Mouse (Mus musculus) C3H10T1/2 (cell line): ENCODE measurements around the gene Alyref2. TPM values are rescaled to one million over a fixed set of nuclear protein-coding genes. Genes with fewer than 3 reads are reported as not detected.

Source experiments
- polyA plus RNA-seq, 2 experiments: library from polyadenylated mRNA; unstranded; fragments of >200 nt; fragmentation: generic; extraction: Trizol; gene quantifications; one replicate each; pipeline ENCODE4 v1.2.1; 2012; ENCODE audit warnings: missing spikeins in 2 of 2

Gene Alyref2
- 1 to 10 TPM in 1 of 2 experiments, under 1 TPM in 1; 0.81 to 6.3 TPM for polyA plus RNA-seq

GRCm38 (mm10) chr1:171503250-171503591, at the start of gene Alyref2:
Gene Alyref2 (plus strand): TSS chr1:171503478.

GRCm38 (mm10) chr1:171535194-171535593, 31.9 kb downstream of the Alyref2 start, which contains the start of gene Itln1:
Gene Itln1 (minus strand): TSS chr1:171535294.

Other genes with a start within 250 kb of the Alyref2 start
- gene B4galt3, start 233.2 kb upstream of the Alyref2 start, polyA plus RNA-seq: 10 to 100 TPM in 1 of 2 experiments, 1 to 10 TPM in 1; 9.2 to 33.6 TPM
- gene Ppox, start 222.3 kb upstream of the Alyref2 start, polyA plus RNA-seq: 10 to 100 TPM in 1 of 2 experiments, 1 to 10 TPM in 1; 7.7 to 19.8 TPM
- gene Usp21, start 215.5 kb upstream of the Alyref2 start, polyA plus RNA-seq: 10 to 100 TPM; 15.3 to 46.2 TPM
- gene Ufc1, start 208.5 kb upstream of the Alyref2 start, polyA plus RNA-seq: 100 to 1,000 TPM in 1 of 2 experiments, 10 to 100 TPM in 1; 96.6 to 138 TPM
- 10 to 100 TPM; 14.8 to 45.0 TPM for gene Dedd, start 174.3 kb upstream of the Alyref2 start, polyA plus RNA-seq
- 10 to 100 TPM in 1 of 2 experiments, 1 to 10 TPM in 1; 7.6 to 30.5 TPM for gene Nit1, start 157.8 kb upstream of the Alyref2 start, polyA plus RNA-seq
- 10 to 100 TPM; 29.8 to 51.1 TPM for gene Pfdn2, start 157.8 kb upstream of the Alyref2 start, polyA plus RNA-seq
- under 1 TPM in 1 of 2 experiments, not detected in 1; 0.05 TPM for gene Klhdc9, start 142.7 kb upstream of the Alyref2 start, polyA plus RNA-seq
- under 1 TPM; 0.02 to 0.04 TPM for gene Nectin4, start 133.4 kb upstream of the Alyref2 start, polyA plus RNA-seq
- under 1 TPM; 0.02 to 0.06 TPM for gene Arhgap30, start 114.5 kb upstream of the Alyref2 start, polyA plus RNA-seq
- 10 to 100 TPM; 23.4 to 86.2 TPM for gene Usf1, start 92.2 kb upstream of the Alyref2 start, polyA plus RNA-seq
- gene Tstd1, start 84.6 kb upstream of the Alyref2 start, polyA plus RNA-seq: 1 to 10 TPM in 1 of 2 experiments, under 1 TPM in 1; 0.16 to 2.5 TPM
- under 1 TPM in 1 of 2 experiments, not detected in 1; 0.13 TPM for gene F11r, start 65.9 kb upstream of the Alyref2 start, polyA plus RNA-seq
- gene Itln1, start 31.8 kb downstream of the Alyref2 start, polyA plus RNA-seq: not detected
- gene Cd244a, start 55.7 kb downstream of the Alyref2 start, polyA plus RNA-seq: not detected
- not detected for gene Ly9, start 103.9 kb downstream of the Alyref2 start, polyA plus RNA-seq
- gene Slamf7, start 149.6 kb downstream of the Alyref2 start, polyA plus RNA-seq: not detected
- gene Cd48, start 178.5 kb downstream of the Alyref2 start, polyA plus RNA-seq: under 1 TPM in 1 of 2 experiments, not detected in 1; 0.15 TPM